Mouse (Mus musculus): Measurements from ENCODE around the gene Amy1.
"Not testable (repeated sequence)": the region's sequence is repeated elsewhere in the genome, so short reads cannot be mapped to it uniquely, and the experiment has no call there.

The Amy1 gene

DNA sequence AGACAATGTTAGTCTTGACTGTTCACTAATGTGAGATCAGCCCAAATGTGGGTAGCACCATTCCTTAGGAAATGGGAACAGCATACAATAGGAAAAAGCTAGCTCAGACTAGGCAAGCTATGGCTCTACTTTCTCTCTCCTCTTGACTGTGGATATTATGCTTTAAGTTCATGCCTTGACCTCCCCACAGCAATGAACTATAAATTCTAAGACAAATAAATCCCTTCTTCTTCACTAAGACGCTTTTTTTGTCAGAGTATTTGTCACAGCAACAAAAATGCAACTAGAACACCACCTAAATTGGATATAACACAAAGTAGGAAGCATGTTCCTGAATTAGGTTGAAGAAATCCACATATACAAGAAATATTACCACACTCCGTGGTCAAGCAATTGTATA is at the start of gene Amy1:
TSS of gene Amy1 (minus strand) at position 101 of the 400 bp plus-strand sequence.
- DNase-seq: no peak

DNA sequence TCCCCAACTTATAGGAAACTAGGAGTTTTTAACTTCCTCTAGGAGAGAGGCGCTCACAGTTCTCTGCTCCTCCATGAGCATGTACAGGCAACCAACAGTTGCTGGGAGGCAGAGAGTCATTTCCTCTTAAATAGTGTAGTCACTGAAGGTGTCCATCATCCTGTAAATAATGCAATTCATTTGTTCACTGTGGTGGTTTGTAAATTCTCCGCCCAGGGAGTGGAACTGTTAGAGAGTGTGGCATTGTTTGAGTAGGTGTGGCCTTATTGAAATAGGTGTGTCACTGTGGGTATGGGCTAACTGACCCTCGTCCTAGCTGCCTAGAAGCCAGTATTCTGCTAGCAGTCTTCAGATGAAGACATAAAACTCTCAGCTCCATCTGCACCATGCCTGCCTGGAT is 47.8 kb upstream of the Amy1 start:
- DNase-seq: no peak

DNA sequence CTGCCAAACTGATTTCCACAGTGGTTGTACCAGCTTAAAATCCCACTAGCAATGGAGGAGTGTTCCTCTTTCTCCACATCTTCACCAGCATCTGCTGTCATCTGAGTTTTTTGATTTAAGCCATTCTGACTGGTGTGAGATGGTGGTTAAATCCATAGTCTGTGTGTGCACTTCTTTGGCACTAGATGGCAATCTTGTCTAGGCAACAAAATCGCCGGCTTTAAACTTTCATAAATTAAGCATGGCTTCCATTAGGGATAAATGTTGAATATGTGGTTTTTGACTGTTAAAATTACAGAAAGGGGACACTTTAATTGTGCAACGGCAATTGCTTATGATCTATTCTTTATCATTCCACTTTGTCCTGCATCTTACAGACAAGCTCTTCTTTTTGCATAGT is 44.9 kb upstream of the Amy1 start:
- not testable (repeated sequence) for DNase-seq

GRCm38 (mm10) chr3:113639545-113639944 is 33.0 kb upstream of the Amy1 start:
- DNase-seq: no peak

DNA sequence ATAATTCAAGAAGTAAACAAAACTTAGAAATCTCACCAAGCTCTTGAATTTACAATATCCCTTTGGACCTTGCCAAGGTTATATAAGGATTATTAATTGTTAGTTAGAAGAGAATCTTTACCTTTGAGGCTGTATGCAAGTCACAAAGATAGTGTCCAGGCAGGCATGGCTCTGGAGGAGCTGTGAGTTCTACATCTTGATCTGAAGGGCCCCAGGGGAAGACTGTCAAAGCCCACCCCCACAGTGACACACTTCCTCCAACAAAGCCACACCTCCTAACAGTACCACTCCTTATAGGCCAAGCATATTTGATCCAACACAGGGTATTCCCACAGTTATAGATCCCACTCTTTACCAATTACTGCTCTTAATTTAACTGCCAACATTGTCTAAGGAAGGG is 27.7 kb upstream of the Amy1 start:
- DNase-seq: no peak

GRCm38 (mm10) chr3:113631611-113632010 is 25.1 kb upstream of the Amy1 start:
- DNase-seq: no peak

- no peak for DNase-seq
Observed at GRCm38 (mm10) chr3:113630564-113630963, 24.1 kb upstream of the Amy1 start.

GRCm38 (mm10) chr3:113629606-113630359 is 23.3 kb upstream of the Amy1 start, which contains the start of gene Rnpc3:
Gene Rnpc3, minus strand, starts transcription at chr3:113630149.
- peak; percentile 97 for DNase-seq

GRCm38 (mm10) chr3:113590844-113591243 is 15.7 kb downstream of the Amy1 start:
- DNase-seq: no peak

DNA sequence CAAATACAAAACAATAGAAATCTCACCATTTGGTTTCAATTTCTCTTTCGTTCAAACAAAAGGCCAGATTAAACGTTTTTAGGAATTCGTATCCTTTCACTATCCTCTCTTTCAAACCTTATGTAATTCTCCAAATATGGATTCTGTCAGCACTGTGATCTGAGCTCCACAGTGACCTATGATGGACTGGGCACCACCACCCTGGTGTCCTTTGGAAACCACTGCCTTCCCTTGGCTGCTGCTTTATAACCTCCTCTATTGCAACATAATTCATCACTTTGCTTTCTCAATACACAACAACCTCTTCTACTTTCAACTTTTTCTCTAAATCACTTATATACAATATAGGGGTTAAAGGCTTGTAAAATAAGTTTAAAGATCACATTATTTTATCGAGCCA is 31.9 kb downstream of the Amy1 start:
- no peak for DNase-seq

DNA sequence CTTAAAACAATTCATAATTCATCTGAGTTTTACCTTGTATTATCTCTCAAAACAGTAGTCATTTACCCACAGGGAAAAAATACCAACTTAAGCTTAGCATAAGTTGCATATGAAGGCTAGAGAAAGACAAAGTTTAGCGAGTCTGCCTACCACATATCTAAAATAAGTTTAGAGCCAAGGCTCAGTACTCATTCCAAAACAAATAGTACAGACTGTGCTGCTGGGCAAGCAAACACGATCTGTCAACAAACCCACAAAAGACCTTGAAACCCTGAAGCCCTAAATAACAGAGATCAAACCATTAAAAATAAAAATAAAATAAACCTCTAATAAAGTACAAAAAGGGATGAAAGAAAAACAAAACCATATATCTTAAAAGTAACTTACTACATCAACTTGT is 32.4 kb downstream of the Amy1 start:
- no peak for DNase-seq

DNA sequence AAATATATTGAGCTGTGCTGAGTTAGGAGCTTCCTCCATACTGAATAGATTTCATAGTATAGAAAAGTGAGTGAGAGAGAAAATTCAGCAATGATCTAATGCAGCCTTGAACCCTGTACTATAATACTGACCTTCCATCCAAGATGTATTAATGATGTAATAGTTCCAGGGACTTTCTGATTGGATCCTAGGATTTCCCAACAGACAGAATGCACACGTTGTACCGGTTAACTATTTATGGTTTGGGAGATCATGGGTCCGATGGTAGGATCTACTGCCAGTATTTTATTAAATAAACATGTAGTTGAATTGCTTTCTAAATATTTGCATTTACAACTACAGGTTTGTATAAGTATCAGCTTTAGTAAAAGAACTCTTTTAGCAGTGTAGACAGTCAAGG is 34.3 kb downstream of the Amy1 start:
- DNase-seq: no peak

DNA sequence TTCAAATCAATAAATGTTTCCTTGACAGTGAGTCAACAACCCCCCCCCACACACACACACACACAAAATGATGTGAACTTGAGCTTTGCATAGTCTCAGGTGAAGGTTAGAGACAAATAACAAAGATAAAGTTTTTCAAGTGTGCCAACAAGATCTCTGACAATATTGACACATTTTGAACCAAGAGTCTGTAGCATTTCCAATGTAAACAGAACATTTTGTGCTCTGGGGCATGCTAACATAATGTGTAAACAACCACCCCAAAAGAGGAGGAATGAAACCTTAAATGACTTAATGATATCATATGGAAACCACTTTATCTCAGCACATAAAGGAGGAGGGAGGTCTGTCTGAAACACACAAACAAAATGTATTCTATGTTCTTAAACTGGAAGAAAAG is 66.8 kb downstream of the Amy1 start:
- DNase-seq: no peak

GRCm38 (mm10) chr3:113532328-113532727 is 74.2 kb downstream of the Amy1 start, which contains the start of gene Amy2a1:
Gene Amy2a1, minus strand, starts transcription at chr3:113532428.
- not testable (repeated sequence) for DNase-seq
